Mouse (Mus musculus): ENCODE results near the gene Crym.

The Crym gene

GRCm38 (mm10) chr7:120201771-120202170 is at the start of gene Crym:
Gene Crym, minus strand, starts transcription at chr7:120202111.
- DNase-seq, result no peak

DNA sequence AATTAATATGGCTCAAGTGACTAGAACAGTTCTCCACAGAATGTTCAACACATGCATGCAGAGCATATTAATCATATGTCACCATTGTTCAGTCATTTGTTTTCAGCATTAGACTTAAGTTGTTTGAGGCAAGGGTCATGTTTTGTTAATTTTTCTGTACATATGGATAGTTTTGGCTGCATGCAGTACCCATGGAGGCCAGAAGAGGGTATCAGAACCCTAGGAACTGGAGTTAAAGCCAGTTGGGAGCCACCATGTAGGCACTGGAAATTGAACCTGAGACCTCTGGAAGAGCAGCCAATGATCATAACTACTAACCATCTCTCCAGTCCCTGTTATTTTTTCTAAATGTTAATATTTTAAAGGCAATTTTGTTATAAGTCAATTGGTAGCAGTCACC is 39.2 kb upstream of the Crym start:
- DNase-seq, result no peak

DNA sequence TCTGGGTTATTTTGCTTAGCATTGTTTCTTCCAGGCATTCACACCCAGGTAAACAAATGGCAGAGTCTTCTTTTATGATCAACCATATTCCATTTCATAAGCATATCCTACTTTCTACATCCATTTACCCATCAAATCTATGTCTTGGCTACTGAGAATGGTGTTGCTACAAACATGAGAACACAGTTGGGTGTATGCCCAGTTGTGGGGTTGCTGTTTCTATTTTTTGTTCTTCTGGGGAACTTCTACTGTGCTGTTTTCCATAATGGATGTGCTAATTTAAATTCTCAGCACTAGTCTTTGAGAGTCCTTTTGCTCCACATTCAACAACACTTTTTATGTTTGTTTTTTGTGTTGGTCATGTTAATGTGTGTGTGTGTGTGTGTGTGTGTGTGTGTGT is 26.6 kb upstream of the Crym start:
- DNase-seq, result no peak

DNA sequence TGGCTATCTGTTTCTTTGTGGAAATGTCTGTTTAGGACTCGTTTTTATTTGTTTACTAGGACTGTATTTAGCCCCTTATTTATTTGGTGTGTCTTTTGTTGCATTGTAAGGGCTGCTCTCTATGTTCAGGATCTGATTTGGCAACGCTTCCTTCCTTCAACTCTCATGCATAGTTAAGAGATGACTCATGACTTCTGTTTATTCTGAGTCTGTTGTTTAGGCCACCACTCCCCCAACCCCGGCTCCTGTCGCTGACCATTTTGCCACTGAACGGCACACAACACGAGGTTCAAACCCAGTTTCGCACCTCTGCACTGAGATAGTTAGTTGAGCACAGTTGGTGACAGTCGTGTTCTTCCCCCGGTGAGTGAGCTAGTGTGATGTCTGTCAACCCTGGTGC is 4.1 kb upstream of the Crym start:
- DNase-seq, result no peak

- DNase-seq, result peak; percentile 7 to 19
Observed at GRCm38 (mm10) chr7:120203789-120204188, 1.9 kb upstream of the Crym start, which contains the start of gene Abca14. Gene Abca14, plus strand, starts transcription at chr7:120203961.

GRCm38 (mm10) chr7:120201231-120201744 is 623 bp downstream of the Crym start:
- no peak for DNase-seq

GRCm38 (mm10) chr7:120195207-120195606 is 6.7 kb downstream of the Crym start:
- DNase-seq, result no peak

- no peak for DNase-seq
Observed at GRCm38 (mm10) chr7:120192816-120193215, 9.1 kb downstream of the Crym start.

- DNase-seq, result no peak
Observed at GRCm38 (mm10) chr7:120192207-120192606, 9.7 kb downstream of the Crym start.

- no peak for DNase-seq
Observed at GRCm38 (mm10) chr7:120190150-120190665, 11.7 kb downstream of the Crym start.

DNA sequence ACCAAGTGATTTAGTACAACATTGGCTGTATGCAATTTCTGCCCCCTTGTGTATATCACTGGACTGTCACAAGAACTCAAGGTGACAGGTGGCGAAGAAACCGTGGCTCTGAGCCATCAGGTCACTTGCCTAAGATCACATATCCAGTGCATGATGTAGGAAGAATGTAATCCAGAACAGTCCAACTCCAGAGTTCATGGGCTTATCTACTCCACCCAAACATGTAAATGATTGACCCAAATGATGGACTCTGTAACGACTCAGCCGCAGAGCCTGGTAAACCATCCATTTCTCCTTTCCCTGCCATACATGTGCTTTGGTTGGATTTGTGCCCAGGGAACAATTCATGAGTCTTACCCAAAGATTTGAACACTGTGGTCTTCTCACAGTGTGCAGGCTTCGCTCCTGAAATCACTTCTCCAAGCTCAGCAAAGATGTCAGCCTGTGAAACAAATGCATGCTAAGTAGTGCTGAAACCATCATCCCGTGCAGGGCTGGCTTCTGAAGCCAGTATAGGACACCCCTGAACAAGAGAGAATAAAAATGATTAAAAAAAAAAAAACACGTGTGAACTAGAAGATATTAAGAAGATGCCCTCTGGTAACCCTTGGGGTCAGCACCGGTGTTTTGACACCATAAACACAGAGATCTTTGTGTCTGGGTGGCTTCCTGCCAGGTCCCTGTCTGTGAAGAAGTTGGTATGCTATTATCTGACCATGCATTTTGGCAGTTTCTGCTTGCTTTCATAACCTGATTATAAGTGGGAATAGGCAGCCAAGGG is 12.4 kb downstream of the Crym start:
- no peak for DNase-seq

DNA sequence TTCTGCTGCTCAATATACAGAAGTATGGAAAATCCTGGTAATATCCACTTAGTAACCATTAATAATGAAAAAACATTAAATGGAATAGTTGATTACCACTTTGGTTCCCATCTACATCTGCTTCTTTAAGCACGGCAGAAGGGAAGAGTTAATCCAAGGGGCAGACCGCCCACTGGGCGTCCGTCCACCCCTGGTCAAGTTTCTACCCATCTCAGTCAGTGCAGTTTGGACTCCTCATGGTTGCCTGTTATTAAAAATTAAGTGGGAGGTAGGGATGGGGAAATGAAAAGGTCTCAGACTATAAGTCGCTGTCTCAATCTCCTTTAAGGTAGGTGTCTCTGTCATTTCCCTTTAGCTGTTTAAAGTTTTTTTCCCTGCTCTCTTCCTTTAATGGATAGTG is 13.0 kb downstream of the Crym start:
- no peak for DNase-seq

DNA sequence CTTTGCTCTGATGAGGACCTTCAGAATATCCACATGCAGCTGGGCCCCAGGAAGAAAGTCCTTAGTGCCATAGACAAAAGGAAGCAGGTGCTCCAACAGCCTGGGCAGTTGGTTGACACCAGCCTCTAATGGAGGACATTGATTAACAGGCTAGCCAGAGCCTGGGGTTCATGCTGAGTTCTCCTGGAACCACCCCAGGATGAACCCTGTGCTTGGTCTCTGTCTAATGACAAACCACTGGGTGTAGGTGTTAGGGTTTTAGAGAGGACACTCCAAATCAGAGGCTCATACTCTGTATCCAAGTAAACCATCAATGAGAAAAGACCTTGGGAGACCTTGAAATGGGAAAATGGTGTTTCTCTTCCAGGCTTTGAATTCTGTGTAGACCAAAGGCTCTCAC is 19.0 kb downstream of the Crym start:
- DNase-seq, result no peak

- no peak for DNase-seq
Observed at GRCm38 (mm10) chr7:120181401-120182230, 20.3 kb downstream of the Crym start.

- no peak for DNase-seq
Observed at GRCm38 (mm10) chr7:120180547-120180946, 21.4 kb downstream of the Crym start.

DNA sequence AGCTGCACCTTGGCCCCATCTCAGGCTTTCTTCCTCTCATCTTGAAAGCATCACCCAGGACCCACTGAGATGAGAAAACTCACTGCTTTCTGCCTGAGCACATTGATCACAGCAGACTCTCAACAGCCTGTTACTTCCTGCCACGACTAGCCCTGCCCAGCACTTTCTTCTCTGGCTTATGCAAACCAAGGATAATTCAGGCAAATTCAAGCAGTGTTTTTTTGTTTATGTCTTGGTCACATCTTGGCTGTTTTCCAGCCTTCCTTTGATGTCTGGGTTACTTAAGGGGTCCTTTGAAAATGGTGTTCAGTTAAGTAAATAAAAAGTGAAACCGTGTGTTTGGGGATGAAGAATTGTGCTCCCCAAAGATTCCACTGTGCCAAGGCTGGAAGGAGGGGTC is 23.0 kb downstream of the Crym start:
- no peak for DNase-seq

DNA sequence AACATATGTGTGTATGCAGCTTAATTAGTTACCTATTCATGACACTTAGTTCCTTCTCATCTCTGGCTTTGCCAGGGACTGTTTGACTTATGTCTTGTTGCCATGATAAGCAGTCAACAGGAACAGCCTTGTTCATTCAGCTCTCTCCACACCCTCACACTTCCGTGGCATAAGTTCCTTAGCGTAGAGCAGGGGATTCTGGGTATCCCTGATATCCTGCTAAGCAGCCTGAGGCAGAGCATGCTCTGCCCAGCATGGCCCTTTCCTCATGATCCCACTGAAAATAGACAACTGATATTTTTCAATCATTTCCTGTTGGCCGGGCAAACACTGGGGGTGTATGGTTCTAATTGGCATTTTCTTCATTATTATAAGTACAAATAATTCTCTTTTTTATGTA is 24.3 kb downstream of the Crym start:
- no peak for DNase-seq

DNA sequence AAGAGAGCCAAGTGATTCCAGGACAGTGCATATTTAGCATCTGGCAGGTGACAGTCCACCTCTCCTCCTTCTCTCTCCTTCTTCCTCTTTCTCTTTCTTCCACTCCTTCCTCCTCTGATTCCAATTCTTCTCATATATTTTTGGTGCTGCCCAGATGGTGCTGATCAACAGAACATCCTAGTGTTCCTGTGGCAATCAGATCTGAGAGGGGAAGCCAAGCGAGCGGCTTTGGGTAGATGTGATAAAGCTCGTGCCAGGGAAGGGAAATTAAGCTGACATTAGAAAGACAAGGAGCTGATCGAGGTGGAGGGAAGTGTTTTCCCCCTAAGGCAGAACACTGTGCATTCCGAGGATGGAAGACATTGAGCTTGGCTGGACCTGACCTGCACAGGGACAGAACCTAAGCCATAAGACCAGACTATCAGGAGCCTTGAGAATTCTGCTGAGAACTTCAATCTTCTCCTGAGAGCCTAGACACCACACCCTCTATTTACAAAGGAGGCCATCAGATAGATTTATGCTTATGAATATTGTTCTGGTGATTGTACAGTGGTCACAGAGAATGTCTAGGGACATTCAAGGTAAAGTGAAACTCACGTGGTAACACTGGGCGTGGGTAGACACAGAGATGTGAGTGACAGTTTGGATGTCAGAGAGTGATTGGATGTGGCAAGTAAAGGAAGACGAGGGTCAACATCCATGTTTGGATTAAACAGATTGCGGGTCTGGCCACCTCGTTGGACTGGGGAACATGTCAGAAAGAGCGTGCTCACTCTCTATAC is 27.0 kb downstream of the Crym start:
- no peak for DNase-seq

GRCm38 (mm10) chr7:120173603-120174244 is 28.2 kb downstream of the Crym start, which contains the start of gene Anks4b:
Gene Anks4b, plus strand, starts transcription at chr7:120173858.
- DNase-seq, result no peak

GRCm38 (mm10) chr7:120172188-120172700 is 29.7 kb downstream of the Crym start:
- DNase-seq, result no peak

DNA sequence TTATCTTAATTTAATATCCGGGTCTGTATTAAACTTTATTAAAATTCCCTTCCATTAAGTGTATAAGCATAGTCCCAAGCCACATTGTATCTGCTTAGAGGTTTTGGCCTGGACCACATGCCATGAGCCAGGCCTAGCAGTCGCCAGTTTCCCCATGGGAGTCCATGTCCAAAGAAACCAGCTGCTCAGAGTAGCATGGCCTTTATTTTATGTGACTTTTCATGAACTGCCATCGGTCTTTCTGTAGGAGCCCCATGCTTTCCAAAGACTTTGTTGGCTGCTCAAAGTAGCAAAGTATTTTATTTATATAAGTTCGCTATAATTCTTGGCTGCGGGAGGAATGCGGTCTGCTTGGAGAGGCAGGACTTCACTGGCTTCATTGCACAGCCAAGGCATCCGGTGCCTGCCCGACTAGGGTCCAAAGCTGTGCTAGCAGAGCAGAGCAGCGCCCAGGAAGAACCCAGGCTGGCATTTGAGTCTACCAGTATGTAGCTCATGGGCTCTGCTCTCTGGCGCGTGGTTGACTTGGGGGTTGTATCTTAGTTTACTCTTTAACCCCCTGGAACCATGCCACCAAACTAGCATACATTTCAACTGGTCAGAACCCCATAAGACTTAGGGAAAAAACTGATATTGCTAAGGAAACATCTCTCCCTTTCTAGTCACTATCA is 38.2 kb downstream of the Crym start:
- no peak for DNase-seq

Data from thymus, postnatal 36 days (tissue).